9 mouse cellular contexts compared by ENCODE assay signal in genomic region chr10:128778441-128778840, GRCm38 (mm10). TPM values are rescaled to one million over a fixed set of nuclear protein-coding genes. Genes with fewer than 3 reads are reported as not detected.
A peak's percentile ranks its signal among the peaks of the same experiment; 100 is the strongest.
DNase-seq lines count a peak whose midpoint lies in the region; ATAC-seq and TF ChIP-seq lines count a peak whose summit lies in the region.
"Had no signal": no experiment of that assay in that cellular context is flagged by ENCODE, and none has a peak within 500 bp of the region (broad histone marks: within the 10 kb centered on the region; RNA-seq: fewer than 3 reads in every experiment).

No protein-coding gene starts in this region.

- TF ChIP-seq CTCF in bone marrow macrophage, adult 2 months (IDR thresholded peaks at IDR 0.05; ENCODE audit: low read depth, low read length) = no peak

- no peaks in the 10 kb centered on the region for H3K36me3 ChIP-seq in intestine, embryonic 14.5 days (ENCODE audit: control insufficient read depth, insufficient read depth, low read length)
- no peaks in the 10 kb centered on the region for H3K36me3 ChIP-seq in intestine, embryonic 16.5 days (ENCODE audit: control insufficient read depth, insufficient read depth, low read length)
- H3K36me3 ChIP-seq in embryonic facial prominence, embryonic 10.5 days (replicated peaks) = no peaks in the 10 kb centered on the region
- no peaks in the 10 kb centered on the region for H3K36me3 ChIP-seq in limb, embryonic 13.5 days
- H3K36me3 ChIP-seq: midbrain, embryonic 12.5 days had no signal

- TF ChIP-seq POLR2A in bone marrow macrophage, adult 2 months (IDR thresholded peaks at IDR 0.05; ENCODE audit: borderline replicate concordance, low read depth, low read length) = no peak

- H3K4me2 ChIP-seq in intestine, embryonic 14.5 days (ENCODE audit: low read length) = no peak overlapping the region
- H3K4me2 ChIP-seq in intestine, embryonic 16.5 days (ENCODE audit: low read depth, low read length) = no peak overlapping the region
- no peak overlapping the region for H3K4me2 ChIP-seq in limb, embryonic 13.5 days (replicated peaks)
- H3K4me2 ChIP-seq: midbrain, embryonic 12.5 days had no signal

- WGBS in intestine, embryonic 14.5 days = 89% methylated on average over 2 of the region's 2 CpGs
- WGBS in intestine, embryonic 16.5 days = 92% methylated on average over 2 of the region's 2 CpGs
- WGBS in embryonic facial prominence, embryonic 10.5 days = 80% methylated on average over 2 of the region's 2 CpGs
- 91% methylated on average over 2 of the region's 2 CpGs for WGBS in limb, embryonic 13.5 days

- H3K9ac ChIP-seq in intestine, embryonic 14.5 days (ENCODE audit: low read length) = no peak overlapping the region
- no peak overlapping the region for H3K9ac ChIP-seq in intestine, embryonic 16.5 days (ENCODE audit: low read depth, low read length)
- no peak overlapping the region for H3K9ac ChIP-seq in limb, embryonic 13.5 days
- H3K9ac ChIP-seq: midbrain, embryonic 12.5 days had no signal

- ATAC-seq in intestine, embryonic 14.5 days (replicated peaks; ENCODE audit: low FRiP score, low TSS enrichment, low read depth) = no peak
- no peak for ATAC-seq in intestine, embryonic 16.5 days
- ATAC-seq in limb, embryonic 13.5 days (ENCODE audit: low FRiP score, low read depth) = no peak
- no peak for ATAC-seq in erythroid progenitor cell, adult 5-6 weeks (replicated peaks; ENCODE audit: low FRiP score, poor library complexity, severe bottlenecking)
- ATAC-seq in megakaryocyte, adult 5-6 weeks (ENCODE audit: poor library complexity, severe bottlenecking) = no peak

- no peaks in the 10 kb centered on the region for H3K9me3 ChIP-seq in intestine, embryonic 14.5 days (ENCODE audit: control insufficient read depth, low read length)
- no peaks in the 10 kb centered on the region for H3K9me3 ChIP-seq in intestine, embryonic 16.5 days (ENCODE audit: control insufficient read depth, low read length)
- H3K9me3 ChIP-seq in embryonic facial prominence, embryonic 10.5 days = peaks cover 3% of the 10 kb centered on the region; the same call in 1 of the 2 replicates
- peaks cover 6% of the 10 kb centered on the region; the same call in 1 of the 2 replicates for H3K9me3 ChIP-seq in limb, embryonic 13.5 days
- H3K9me3 ChIP-seq: midbrain, embryonic 12.5 days had no signal

- peak overlapping the region; percentile 80; the same call in 1 of the 2 replicates for H3K27ac ChIP-seq in intestine, embryonic 14.5 days (ENCODE audit: low read depth)
- H3K27ac ChIP-seq in intestine, embryonic 16.5 days (ENCODE audit: low read length) = no peak overlapping the region
- peak overlapping the region; percentile 76 for H3K27ac ChIP-seq in bone marrow macrophage, adult 2 months (ENCODE audit: insufficient read depth, low read depth, low read length)
- peak overlapping the region; percentile 82 for H3K27ac ChIP-seq in embryonic facial prominence, embryonic 10.5 days (replicated peaks)
- peak overlapping the region; percentile 78; the same call in 1 of the 2 replicates for H3K27ac ChIP-seq in limb, embryonic 13.5 days
- H3K27ac ChIP-seq: midbrain, embryonic 12.5 days had no signal

- no peaks in the 10 kb centered on the region for H3K27me3 ChIP-seq in intestine, embryonic 14.5 days (replicated peaks; ENCODE audit: control insufficient read depth, insufficient read depth, low read length)
- H3K27me3 ChIP-seq in intestine, embryonic 16.5 days (replicated peaks; ENCODE audit: control insufficient read depth, insufficient read depth, low read length) = no peaks in the 10 kb centered on the region
- no peaks in the 10 kb centered on the region for H3K27me3 ChIP-seq in embryonic facial prominence, embryonic 10.5 days (replicated peaks; ENCODE audit: low read depth, poor library complexity, severe bottlenecking)
- H3K27me3 ChIP-seq in limb, embryonic 13.5 days = no peaks in the 10 kb centered on the region
- H3K27me3 ChIP-seq: midbrain, embryonic 12.5 days had no signal

- DNase-seq in intestine, embryonic 14.5 days (ENCODE audit: low spot score) = no peak
- no peak for DNase-seq in embryonic facial prominence, embryonic 10.5 days (ENCODE audit: low spot score)
- DNase-seq: cerebellum, postnatal 14 days had no signal

- no peak overlapping the region for H3K4me3 ChIP-seq in intestine, embryonic 14.5 days (ENCODE audit: low read depth, low read length)
- no peak overlapping the region for H3K4me3 ChIP-seq in intestine, embryonic 16.5 days (ENCODE audit: low read length)
- H3K4me3 ChIP-seq in bone marrow macrophage, adult 2 months (ENCODE audit: insufficient read depth, low read length) = no peak overlapping the region
- no peak overlapping the region for H3K4me3 ChIP-seq in embryonic facial prominence, embryonic 10.5 days
- H3K4me3 ChIP-seq in limb, embryonic 13.5 days = no peak overlapping the region
- H3K4me3 ChIP-seq: midbrain, embryonic 12.5 days had no signal

- peaks cover 10% of the 10 kb centered on the region for H3K4me1 ChIP-seq in intestine, embryonic 14.5 days (replicated peaks; ENCODE audit: control insufficient read depth, insufficient read depth, low read length)
- H3K4me1 ChIP-seq in intestine, embryonic 16.5 days (ENCODE audit: control insufficient read depth, insufficient read depth, low read length) = 0 out of 2 replicates have a peak, but pooled peaks cover 2% of the 10 kb centered on the region
- H3K4me1 ChIP-seq in bone marrow macrophage, adult 2 months (ENCODE audit: control insufficient read depth, insufficient read depth, low read length) = peaks cover 27% of the 10 kb centered on the region
- peaks cover 27% of the 10 kb centered on the region for H3K4me1 ChIP-seq in embryonic facial prominence, embryonic 10.5 days
- H3K4me1 ChIP-seq in limb, embryonic 13.5 days = peaks cover 19% of the 10 kb centered on the region
- H3K4me1 ChIP-seq: midbrain, embryonic 12.5 days had no signal

RNA-seq across cellular contexts. Expression of gene Mmp19, which starts 12.3 kb away (rescaled TPM):
- 0.43 and 0.72 TPM in 2 replicates for polyA plus RNA-seq in intestine, embryonic 14.5 days (2014; fragmentation: Nextera tagmentation; extraction: Ambion mirVana)
- polyA plus RNA-seq in intestine, embryonic 16.5 days (2015; fragmentation: Nextera tagmentation; extraction: Ambion mirVana) = 0.66 and 0.81 TPM in 2 replicates
- polyA plus RNA-seq in bone marrow macrophage, adult 2 months (2012; ENCODE audit: insufficient read depth, insufficient read length, missing spikeins) = 26.8 and 28.3 TPM in 2 replicates
- 0.26 and 0.30 TPM in 2 replicates for polyA plus RNA-seq in embryonic facial prominence, embryonic 10.5 days (2016; fragmentation: Nextera tagmentation; extraction: Ambion mirVana)
- polyA plus RNA-seq in limb, embryonic 13.5 days (2015; fragmentation: Nextera tagmentation; extraction: Ambion mirVana) = 0.56 and 0.78 TPM in 2 replicates
- 1.3 and 1.4 TPM in 2 replicates for total RNA-seq in erythroid progenitor cell, adult 5-6 weeks (2015; ENCODE audit: low replicate concordance)
- 0.90 and 1.9 TPM in 2 replicates for total RNA-seq in erythroid progenitor cell, adult 5-6 weeks (2017; ENCODE audit: low replicate concordance)
- total RNA-seq in megakaryocyte, adult 5-6 weeks (2015) = 4.4 and 4.5 TPM in 2 replicates
- total RNA-seq in megakaryocyte, adult 5-6 weeks (2017) = 10.9 and 12.7 TPM in 2 replicates

RNA-seq across cellular contexts. Expression of gene Dnajc14, which starts 25.4 kb away (rescaled TPM):
- polyA plus RNA-seq in intestine, embryonic 14.5 days (2014; fragmentation: Nextera tagmentation; extraction: Ambion mirVana) = 35.5 and 37.7 TPM in 2 replicates
- 45.5 and 45.8 TPM in 2 replicates for polyA plus RNA-seq in intestine, embryonic 16.5 days (2015; fragmentation: Nextera tagmentation; extraction: Ambion mirVana)
- polyA plus RNA-seq in bone marrow macrophage, adult 2 months (2012; ENCODE audit: insufficient read depth, insufficient read length, missing spikeins) = 65.2 and 65.7 TPM in 2 replicates
- 51.9 and 53.7 TPM in 2 replicates for polyA plus RNA-seq in embryonic facial prominence, embryonic 10.5 days (2016; fragmentation: Nextera tagmentation; extraction: Ambion mirVana)
- 58.8 and 66.8 TPM in 2 replicates for polyA plus RNA-seq in limb, embryonic 13.5 days (2015; fragmentation: Nextera tagmentation; extraction: Ambion mirVana)
- 15.1 and 15.5 TPM in 2 replicates for total RNA-seq in erythroid progenitor cell, adult 5-6 weeks (2015; ENCODE audit: low replicate concordance)
- total RNA-seq in erythroid progenitor cell, adult 5-6 weeks (2017; ENCODE audit: low replicate concordance) = 23.5 and 24.6 TPM in 2 replicates
- total RNA-seq in megakaryocyte, adult 5-6 weeks (2015) = 29.1 and 35.9 TPM in 2 replicates
- total RNA-seq in megakaryocyte, adult 5-6 weeks (2017) = 58.3 and 61.3 TPM in 2 replicates

RNA-seq across cellular contexts. Expression of gene Tmem198b, which starts 25.7 kb away (rescaled TPM):
- polyA plus RNA-seq in intestine, embryonic 14.5 days (2014; fragmentation: Nextera tagmentation; extraction: Ambion mirVana) = 13.2 and 16.4 TPM in 2 replicates
- 11.6 and 13.4 TPM in 2 replicates for polyA plus RNA-seq in intestine, embryonic 16.5 days (2015; fragmentation: Nextera tagmentation; extraction: Ambion mirVana)
- 14.3 and 18.0 TPM in 2 replicates for polyA plus RNA-seq in bone marrow macrophage, adult 2 months (2012; ENCODE audit: insufficient read depth, insufficient read length, missing spikeins)
- 16.9 and 17.9 TPM in 2 replicates for polyA plus RNA-seq in embryonic facial prominence, embryonic 10.5 days (2016; fragmentation: Nextera tagmentation; extraction: Ambion mirVana)
- 25.3 and 27.1 TPM in 2 replicates for polyA plus RNA-seq in limb, embryonic 13.5 days (2015; fragmentation: Nextera tagmentation; extraction: Ambion mirVana)
- total RNA-seq in erythroid progenitor cell, adult 5-6 weeks (2015; ENCODE audit: low replicate concordance) = 6.5 TPM in 1 of 2 replicates, not detected in the other
- total RNA-seq in erythroid progenitor cell, adult 5-6 weeks (2017; ENCODE audit: low replicate concordance) = 0.26 and 2.0 TPM in 2 replicates
- 4.5 and 6.5 TPM in 2 replicates for total RNA-seq in megakaryocyte, adult 5-6 weeks (2015)
- 3.9 and 4.0 TPM in 2 replicates for total RNA-seq in megakaryocyte, adult 5-6 weeks (2017)

RNA-seq across cellular contexts. Expression of gene Pym1, which starts 30.8 kb away (rescaled TPM):
- polyA plus RNA-seq in intestine, embryonic 14.5 days (2014; fragmentation: Nextera tagmentation; extraction: Ambion mirVana) = 34.2 and 38.5 TPM in 2 replicates
- 28.4 and 31.5 TPM in 2 replicates for polyA plus RNA-seq in intestine, embryonic 16.5 days (2015; fragmentation: Nextera tagmentation; extraction: Ambion mirVana)
- 26.1 and 33.8 TPM in 2 replicates for polyA plus RNA-seq in bone marrow macrophage, adult 2 months (2012; ENCODE audit: insufficient read depth, insufficient read length, missing spikeins)
- 56.6 and 60.0 TPM in 2 replicates for polyA plus RNA-seq in embryonic facial prominence, embryonic 10.5 days (2016; fragmentation: Nextera tagmentation; extraction: Ambion mirVana)
- 44.0 and 47.9 TPM in 2 replicates for polyA plus RNA-seq in limb, embryonic 13.5 days (2015; fragmentation: Nextera tagmentation; extraction: Ambion mirVana)
- total RNA-seq in erythroid progenitor cell, adult 5-6 weeks (2015; ENCODE audit: low replicate concordance) = 13.8 and 19.5 TPM in 2 replicates
- 15.5 and 19.7 TPM in 2 replicates for total RNA-seq in erythroid progenitor cell, adult 5-6 weeks (2017; ENCODE audit: low replicate concordance)
- total RNA-seq in megakaryocyte, adult 5-6 weeks (2015) = 22.0 and 25.0 TPM in 2 replicates
- total RNA-seq in megakaryocyte, adult 5-6 weeks (2017) = 37.1 and 43.4 TPM in 2 replicates

RNA-seq across cellular contexts. Expression of gene Dgka, which starts 33.8 kb away (rescaled TPM):
- polyA plus RNA-seq in intestine, embryonic 14.5 days (2014; fragmentation: Nextera tagmentation; extraction: Ambion mirVana) = 5.9 and 7.7 TPM in 2 replicates
- 7.8 and 7.9 TPM in 2 replicates for polyA plus RNA-seq in intestine, embryonic 16.5 days (2015; fragmentation: Nextera tagmentation; extraction: Ambion mirVana)
- 26.1 and 29.6 TPM in 2 replicates for polyA plus RNA-seq in bone marrow macrophage, adult 2 months (2012; ENCODE audit: insufficient read depth, insufficient read length, missing spikeins)
- polyA plus RNA-seq in embryonic facial prominence, embryonic 10.5 days (2016; fragmentation: Nextera tagmentation; extraction: Ambion mirVana) = 5.2 and 6.3 TPM in 2 replicates
- 12.0 and 12.1 TPM in 2 replicates for polyA plus RNA-seq in limb, embryonic 13.5 days (2015; fragmentation: Nextera tagmentation; extraction: Ambion mirVana)
- total RNA-seq in erythroid progenitor cell, adult 5-6 weeks (2015; ENCODE audit: low replicate concordance) = 9.6 and 16.2 TPM in 2 replicates
- 2.5 and 9.6 TPM in 2 replicates for total RNA-seq in erythroid progenitor cell, adult 5-6 weeks (2017; ENCODE audit: low replicate concordance)
- total RNA-seq in megakaryocyte, adult 5-6 weeks (2015) = 35.0 and 37.6 TPM in 2 replicates
- total RNA-seq in megakaryocyte, adult 5-6 weeks (2017) = 31.5 and 32.6 TPM in 2 replicates

Comparison
In these comparisons a context has a peak if more than half of its experiments do, and no peak if none do; other contexts are left out.
1. RNA of gene Mmp19, which starts 12.3 kb away (polyA plus RNA-seq): 26.8 to 28.3 TPM in bone marrow macrophage, adult 2 months; 0.66 to 0.81 TPM in intestine, embryonic 16.5 days, 0.56 to 0.78 TPM in limb, embryonic 13.5 days, 0.43 to 0.72 TPM in intestine, embryonic 14.5 days and 0.26 to 0.30 TPM in embryonic facial prominence, embryonic 10.5 days; every median in the first group is over 10 times any median in the second.